Mouse (Mus musculus): ENCODE data around the gene Chrna5.

- TF ChIP-seq BHLHE40 (IDR thresholded peaks at IDR 0.05; ENCODE audit: low read depth, low read length) (no peak), CTCF (conservative IDR thresholded peaks at IDR 0.05 in 1 of 2, IDR thresholded peaks at IDR 0.05 in 1 of 2; ENCODE audit: low read depth in 2 of 2, low read length in 2 of 2) (no peak), ZNF384 (IDR thresholded peaks at IDR 0.05; ENCODE audit: low read depth, low read length) (no peak), TBP (conservative IDR thresholded peaks at IDR 0.05; ENCODE audit: low read depth, low read length) (no peak), NELFE (IDR thresholded peaks at IDR 0.05; ENCODE audit: low read depth, low read length) (no peak), JUN (IDR thresholded peaks at IDR 0.05; ENCODE audit: insufficient read depth, low read depth, low read length) (no peak), POLR2A (IDR thresholded peaks at IDR 0.05; ENCODE audit: low read depth, low read length) (no peak), MAFK (IDR thresholded peaks at IDR 0.05; ENCODE audit: insufficient replicate concordance, low read length) (no peak), NRF1 (IDR thresholded peaks at IDR 0.05; ENCODE audit: low read depth, low read length) (no peak)
Observed at GRCm38 (mm10) chr9:54982401-54982800, 1.7 kb downstream of the Chrna5 start.
